Mouse (Mus musculus) lung, embryonic 15.5 days (tissue): ENCODE measurements around the gene Nxpe2. TPM values are rescaled to one million over a fixed set of nuclear protein-coding genes. Genes with fewer than 3 reads are reported as not detected.

Experiments used
- ATAC-seq: fragments of 200-750 bp; cut with Nextera tagmentation; 2 replicates; pipeline ENCODE4 v1.8.0; 2017; ENCODE audit warnings: moderate number of reproducible peaks, borderline replicate concordance; ENCODE audit not compliant: low FRiP score, low TSS enrichment; ENCODE audit errors: extremely low read depth
- H3K27ac ChIP-seq: fragments of 300-500 bp; sonication (generic); 2 replicates; pipeline ENCODE4 v1.5.1; 2015; ENCODE audit warnings: moderate library complexity, mild to moderate bottlenecking, inconsistent platforms
- H3K27me3 ChIP-seq: fragments of 300-500 bp; sonication (generic); 2 replicates; pipeline ENCODE4 v1.6.1; 2015; ENCODE audit warnings: inconsistent platforms
- H3K36me3 ChIP-seq: fragments of 300-500 bp; sonication (generic); 2 replicates; pipeline ENCODE4 v1.6.1; 2015; ENCODE audit warnings: inconsistent platforms
- H3K4me1 ChIP-seq: fragments of 300-500 bp; sonication (generic); 2 replicates; pipeline ENCODE4 v1.6.1; 2015; ENCODE audit warnings: inconsistent platforms
- H3K4me2 ChIP-seq: fragments of 300-500 bp; sonication (generic); 2 replicates; pipeline ENCODE4 v1.6.1; 2015; ENCODE audit warnings: inconsistent platforms, mild to moderate bottlenecking, moderate library complexity
- H3K4me3 ChIP-seq: fragments of 300-500 bp; sonication (generic); 2 replicates; pipeline ENCODE4 v1.5.1; 2015; ENCODE audit warnings: mild to moderate bottlenecking, inconsistent platforms
- H3K9ac ChIP-seq: fragments of 300-500 bp; sonication (generic); 2 replicates; pipeline ENCODE4 v1.6.1; 2015; ENCODE audit warnings: inconsistent platforms
- H3K9me3 ChIP-seq: fragments of 300-500 bp; sonication (generic); 2 replicates; pipeline ENCODE4 v1.6.1; 2016; ENCODE audit warnings: inconsistent platforms
- WGBS: fragments of 180-500 bp; shearing (Covaris S2); methylation state at CpG from one replicate; pipeline ENCODE4 v1.1.7; 2015; 5-methylcytosine and 5-hydroxymethylcytosine counted together
- polyA plus RNA-seq: library from polyadenylated mRNA; unstranded; fragments of >200 nt; fragmentation: Nextera tagmentation; extraction: Ambion mirVana; gene quantifications from 2 replicates; pipeline ENCODE4 v1.2.1, GENCODE M21; 2015

Gene Nxpe2
- 0.97 and 2.1 TPM in 2 replicates for polyA plus RNA-seq

GRCm38 (mm10) chr9:48353148-48353698 is at the start of gene Nxpe2:
Gene Nxpe2, minus strand, starts transcription at chr9:48353454.
- no peaks in the 10 kb centered on the region for H3K4me1 ChIP-seq
- H3K27ac ChIP-seq, result peak within 1 kb of the TSS; percentile 55
- H3K9me3 ChIP-seq, result no peaks in the 10 kb centered on the region
- H3K27me3 ChIP-seq, result no peaks in the 10 kb centered on the region
- H3K4me3 ChIP-seq, result no peak within 1 kb of the TSS
- WGBS, result 55% methylated on average over 2 of the region's 2 CpGs
- H3K4me2 ChIP-seq, result no peak within 1 kb of the TSS
- H3K36me3 ChIP-seq, result no peaks in the 10 kb centered on the region
- no peak within 1 kb of the TSS for H3K9ac ChIP-seq
- no peak; the same call in 1 of the 2 replicates for ATAC-seq

DNA sequence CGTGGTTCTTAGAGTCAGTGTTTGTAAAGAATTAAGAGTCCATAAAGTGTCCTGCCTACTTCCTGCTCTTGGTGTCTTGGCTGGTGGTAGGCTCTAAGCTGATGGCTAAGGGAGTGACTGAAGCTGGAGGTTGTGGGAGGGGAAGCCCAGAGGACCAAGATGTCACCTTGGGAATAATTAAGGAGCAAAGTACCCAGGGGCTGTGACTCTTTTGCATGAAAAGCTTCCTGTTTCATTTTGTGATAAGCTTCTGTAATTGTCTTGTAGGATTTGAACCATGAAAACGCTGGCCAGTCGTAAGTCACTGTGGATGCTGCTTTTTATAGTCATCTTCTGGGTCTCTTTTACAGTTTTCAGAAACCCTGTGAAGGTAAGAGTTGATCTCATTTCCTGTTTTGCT is 36.7 kb upstream of the Nxpe2 start:
- Histone ChIP-seq H3K36me3 (no peaks in the 10 kb centered on the region), H3K4me1 (no peaks in the 10 kb centered on the region), H3K27ac (no peak overlapping the region), H3K27me3 (no peaks in the 10 kb centered on the region), H3K9ac (no peak overlapping the region), H3K4me3 (no peak overlapping the region), H3K4me2 (no peak overlapping the region), H3K9me3 (no peaks in the 10 kb centered on the region)
- no peak for ATAC-seq
- WGBS, result 60% methylated on average over 3 of the region's 3 CpGs

- Histone ChIP-seq H3K4me3 (no peak overlapping the region), H3K4me2 (no peak overlapping the region), H3K9me3 (no peaks in the 10 kb centered on the region), H3K27ac (no peak overlapping the region), H3K4me1 (no peaks in the 10 kb centered on the region), H3K9ac (no peak overlapping the region), H3K36me3 (no peaks in the 10 kb centered on the region), H3K27me3 (no peaks in the 10 kb centered on the region)
- no peak for ATAC-seq
- 52% methylated on average over 4 of the region's 4 CpGs for WGBS
Observed at GRCm38 (mm10) chr9:48388451-48388850, 35.2 kb upstream of the Nxpe2 start.

GRCm38 (mm10) chr9:48374357-48374756 is 21.1 kb upstream of the Nxpe2 start:
- no peaks in the 10 kb centered on the region for H3K9me3 ChIP-seq
- no peaks in the 10 kb centered on the region for H3K36me3 ChIP-seq
- no peak overlapping the region for H3K4me3 ChIP-seq
- H3K4me1 ChIP-seq, result no peaks in the 10 kb centered on the region
- H3K4me2 ChIP-seq, result no peak overlapping the region
- WGBS, result 36% methylated on average over 2 of the region's 2 CpGs
- no peak overlapping the region for H3K27ac ChIP-seq
- H3K27me3 ChIP-seq, result no peaks in the 10 kb centered on the region
- ATAC-seq, result no peak
- no peak overlapping the region for H3K9ac ChIP-seq

DNA sequence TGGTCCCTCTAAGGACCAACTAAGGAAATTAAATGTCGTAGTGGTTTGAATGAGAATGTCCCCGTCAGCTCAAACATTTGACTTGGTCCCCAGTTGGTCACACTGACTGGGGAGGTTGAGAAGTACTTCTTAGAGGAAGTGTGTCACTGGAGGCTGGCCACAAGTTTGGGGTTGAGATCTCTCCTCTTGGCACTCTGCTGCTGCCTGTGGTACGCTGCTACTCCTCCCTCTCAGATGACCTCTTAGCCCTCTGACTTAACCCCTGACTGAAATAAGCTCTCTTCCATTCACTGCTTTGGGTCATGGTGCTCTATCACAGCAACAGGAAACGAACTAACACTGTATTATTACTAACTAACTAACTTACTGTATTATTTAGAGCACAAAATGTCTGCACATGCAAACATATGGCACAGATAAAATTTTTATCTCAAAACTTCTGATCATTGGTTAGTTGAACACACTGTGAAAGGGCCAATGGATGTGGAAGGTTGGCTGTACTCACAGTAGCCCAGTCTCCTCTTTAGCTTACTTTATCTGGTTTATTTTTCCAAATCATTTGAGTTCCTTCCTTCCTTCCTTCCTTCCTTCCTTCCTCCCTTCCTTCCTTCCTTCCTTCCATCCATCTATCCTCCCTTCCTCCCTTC is 20.1 kb upstream of the Nxpe2 start:
- no peak overlapping the region for H3K9ac ChIP-seq
- H3K4me2 ChIP-seq, result no peak overlapping the region
- H3K9me3 ChIP-seq, result no peaks in the 10 kb centered on the region
- H3K27ac ChIP-seq, result no peak overlapping the region
- no peak for ATAC-seq
- WGBS, result 71% methylated on average over 4 of the region's 4 CpGs
- no peak overlapping the region for H3K4me3 ChIP-seq
- no peaks in the 10 kb centered on the region for H3K36me3 ChIP-seq
- no peaks in the 10 kb centered on the region for H3K4me1 ChIP-seq
- H3K27me3 ChIP-seq, result no peaks in the 10 kb centered on the region

GRCm38 (mm10) chr9:48362743-48363142 is 9.5 kb upstream of the Nxpe2 start:
- no peak overlapping the region for H3K4me2 ChIP-seq
- H3K36me3 ChIP-seq, result no peaks in the 10 kb centered on the region
- WGBS, result 77% methylated on average over 6 of the region's 6 CpGs
- no peaks in the 10 kb centered on the region for H3K9me3 ChIP-seq
- no peak for ATAC-seq
- no peaks in the 10 kb centered on the region for H3K27me3 ChIP-seq
- H3K27ac ChIP-seq, result no peak overlapping the region
- H3K9ac ChIP-seq, result no peak overlapping the region
- H3K4me1 ChIP-seq, result no peaks in the 10 kb centered on the region
- no peak overlapping the region for H3K4me3 ChIP-seq

GRCm38 (mm10) chr9:48361815-48362631 is 8.8 kb upstream of the Nxpe2 start:
- Histone ChIP-seq H3K4me3 (no peak overlapping the region), H3K9ac (no peak overlapping the region), H3K27ac (no peak overlapping the region), H3K27me3 (no peaks in the 10 kb centered on the region), H3K4me2 (no peak overlapping the region), H3K4me1 (no peaks in the 10 kb centered on the region), H3K9me3 (no peaks in the 10 kb centered on the region), H3K36me3 (no peaks in the 10 kb centered on the region)
- peak; percentile 64; the same call in 1 of the 2 replicates for ATAC-seq
- 46% methylated on average over 14 of the region's 14 CpGs for WGBS

- H3K9ac ChIP-seq, result no peak overlapping the region
- H3K4me3 ChIP-seq, result no peak overlapping the region
- no peak for ATAC-seq
- WGBS, result 64% methylated on average over 4 of the region's 4 CpGs
- H3K4me2 ChIP-seq, result no peak overlapping the region
- no peaks in the 10 kb centered on the region for H3K27me3 ChIP-seq
- H3K27ac ChIP-seq, result no peak overlapping the region
- no peaks in the 10 kb centered on the region for H3K36me3 ChIP-seq
- no peaks in the 10 kb centered on the region for H3K4me1 ChIP-seq
- no peaks in the 10 kb centered on the region for H3K9me3 ChIP-seq
Observed at GRCm38 (mm10) chr9:48360826-48361225, 7.6 kb upstream of the Nxpe2 start.

DNA sequence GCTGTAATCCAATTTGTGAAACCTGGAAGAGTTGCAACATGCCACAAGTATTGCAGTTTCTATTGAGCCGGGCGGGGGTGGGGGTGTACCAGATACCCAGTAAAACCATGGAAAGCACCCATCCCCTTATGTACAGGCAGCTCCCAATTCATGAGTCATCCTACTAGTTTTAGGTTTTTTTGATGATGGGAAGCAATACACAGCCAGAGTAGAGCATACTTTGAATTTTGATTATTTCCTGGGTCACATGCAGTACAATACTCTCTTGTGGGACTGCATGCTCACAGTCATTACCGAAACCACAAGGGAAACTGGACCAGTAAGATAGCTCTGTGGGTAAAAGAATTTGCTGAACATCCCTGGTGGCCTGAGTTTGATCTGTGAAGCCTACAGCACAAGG is 3.8 kb upstream of the Nxpe2 start:
- Histone ChIP-seq H3K27ac (no peak overlapping the region), H3K9ac (no peak overlapping the region), H3K4me3 (no peak overlapping the region), H3K9me3 (no peaks in the 10 kb centered on the region), H3K27me3 (no peaks in the 10 kb centered on the region), H3K4me1 (no peaks in the 10 kb centered on the region), H3K36me3 (no peaks in the 10 kb centered on the region), H3K4me2 (no peak overlapping the region)
- WGBS, result 80% methylated on average over 3 of the region's 3 CpGs
- no peak for ATAC-seq

DNA sequence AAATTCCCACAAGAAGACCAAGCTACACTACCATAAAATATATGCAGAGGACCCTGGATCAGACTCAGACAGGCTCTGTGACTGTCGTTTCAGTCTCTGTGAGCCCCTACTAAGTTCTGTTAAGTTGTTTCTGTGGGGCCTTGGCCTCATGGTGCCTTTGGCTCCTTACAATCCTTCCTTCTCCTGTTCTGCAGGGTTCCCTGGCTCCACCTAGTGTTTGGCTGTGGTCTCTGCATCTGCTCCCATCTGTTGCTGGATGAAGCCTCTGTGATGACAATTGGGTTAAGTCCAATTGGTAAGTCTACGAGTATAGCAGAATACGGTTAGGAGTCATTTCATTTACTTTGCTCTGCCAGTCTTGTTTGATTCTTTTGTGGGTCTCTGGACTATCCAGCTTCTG is 1.5 kb upstream of the Nxpe2 start:
- WGBS, result 33% methylated on average over 3 of the region's 3 CpGs
- Histone ChIP-seq H3K9me3 (no peaks in the 10 kb centered on the region), H3K4me3 (no peak overlapping the region), H3K4me2 (no peak overlapping the region), H3K9ac (no peak overlapping the region), H3K36me3 (no peaks in the 10 kb centered on the region), H3K27me3 (no peaks in the 10 kb centered on the region), H3K4me1 (no peaks in the 10 kb centered on the region), H3K27ac (no peak overlapping the region)
- ATAC-seq, result no peak

- Histone ChIP-seq H3K9ac (no peak overlapping the region), H3K4me1 (no peaks in the 10 kb centered on the region), H3K9me3 (no peaks in the 10 kb centered on the region), H3K27me3 (no peaks in the 10 kb centered on the region), H3K4me2 (no peak overlapping the region), H3K4me3 (no peak overlapping the region), H3K27ac (peak overlapping the region; percentile 53; the same call in 1 of the 2 replicates), H3K36me3 (no peaks in the 10 kb centered on the region)
- ATAC-seq, result no peak
- 69% methylated on average over 4 of the region's 4 CpGs for WGBS
Observed at GRCm38 (mm10) chr9:48354122-48354521, 868 bp upstream of the Nxpe2 start.

DNA sequence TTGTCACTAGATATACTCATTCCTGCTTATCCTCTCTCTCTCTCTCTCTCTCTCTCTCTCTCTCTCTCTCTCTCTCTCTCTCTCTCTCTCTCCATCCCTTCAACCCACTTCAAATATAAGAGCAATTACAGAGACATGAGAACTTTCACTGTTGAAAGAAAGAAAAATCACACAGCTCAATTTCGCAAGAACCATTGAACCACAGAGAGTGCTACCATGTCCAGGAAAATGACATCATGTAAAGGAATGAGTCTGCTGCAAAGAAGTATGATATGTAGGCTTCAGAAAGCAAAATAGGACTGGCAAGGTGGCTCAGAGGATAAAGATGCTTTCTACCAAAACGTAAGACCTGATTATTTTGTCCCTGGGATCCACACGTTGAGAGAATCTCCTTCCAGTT is 7.4 kb downstream of the Nxpe2 start:
- no peak overlapping the region for H3K4me2 ChIP-seq
- H3K9me3 ChIP-seq, result no peaks in the 10 kb centered on the region
- no peak for ATAC-seq
- WGBS, result 77% methylated on average over 3 of the region's 3 CpGs
- H3K27ac ChIP-seq, result no peak overlapping the region
- H3K27me3 ChIP-seq, result no peaks in the 10 kb centered on the region
- no peak overlapping the region for H3K4me3 ChIP-seq
- H3K9ac ChIP-seq, result no peak overlapping the region
- no peaks in the 10 kb centered on the region for H3K4me1 ChIP-seq
- no peaks in the 10 kb centered on the region for H3K36me3 ChIP-seq
